Mouse (Mus musculus) heart, embryonic 13.5 days (tissue): ENCODE measurements around the gene Ttbk2. TPM values are rescaled to one million over a fixed set of nuclear protein-coding genes. Genes with fewer than 3 reads are reported as not detected.

Experiments used
- ATAC-seq: fragments of 200-750 bp; cut with Nextera tagmentation; 2 replicates; pipeline ENCODE4 v1.8.0; 2017; ENCODE audit warnings: moderate TSS enrichment; ENCODE audit not compliant: insufficient number of reproducible peaks, low FRiP score, low TSS enrichment; ENCODE audit errors: extremely low read depth
- H3K27ac ChIP-seq: fragments of 300-500 bp; sonication (generic); replicated peaks from 2 replicates; pipeline ENCODE4 v1.5.1; 2015; ENCODE audit warnings: moderate library complexity, mild to moderate bottlenecking, inconsistent platforms
- H3K27me3 ChIP-seq: fragments of 300-500 bp; sonication (generic); replicated peaks from 2 replicates; pipeline ENCODE4 v1.6.1; 2015; ENCODE audit warnings: mild to moderate bottlenecking, inconsistent platforms
- H3K36me3 ChIP-seq: fragments of 300-500 bp; sonication (generic); 2 replicates; pipeline ENCODE4 v1.6.1; 2015; ENCODE audit warnings: mild to moderate bottlenecking, inconsistent platforms
- H3K4me1 ChIP-seq: fragments of 300-500 bp; sonication (generic); 2 replicates; pipeline ENCODE4 v1.6.1; 2015; ENCODE audit warnings: inconsistent platforms
- H3K4me2 ChIP-seq: fragments of 300-500 bp; sonication (generic); 2 replicates; pipeline ENCODE4 v1.6.1; 2015; ENCODE audit warnings: inconsistent platforms, mild to moderate bottlenecking, moderate library complexity
- H3K4me3 ChIP-seq: fragments of 300-500 bp; sonication (generic); 2 replicates; pipeline ENCODE4 v1.5.1; 2015; ENCODE audit warnings: moderate library complexity, mild to moderate bottlenecking, inconsistent platforms
- H3K9ac ChIP-seq: fragments of 300-500 bp; sonication (generic); 2 replicates; pipeline ENCODE4 v1.6.1; 2015; ENCODE audit warnings: inconsistent platforms, mild to moderate bottlenecking, moderate library complexity
- H3K9me3 ChIP-seq: fragments of 300-500 bp; sonication (generic); 2 replicates; pipeline ENCODE4 v1.6.1; 2016; ENCODE audit warnings: inconsistent platforms
- WGBS: fragments of 180-500 bp; shearing (Covaris S2); methylation state at CpG from one replicate; pipeline ENCODE4 v1.1.7; 2015; ENCODE audit warnings: mixed read lengths; 5-methylcytosine and 5-hydroxymethylcytosine counted together
- polyA plus RNA-seq: library from polyadenylated mRNA; unstranded; fragments of >200 nt; fragmentation: Nextera tagmentation; extraction: Ambion mirVana; gene quantifications from 2 replicates; pipeline ENCODE4 v1.2.1, GENCODE M21; 2015

Gene Ttbk2
- polyA plus RNA-seq, 1 experiment from 2014 or later: 2.6 TPM

DNA sequence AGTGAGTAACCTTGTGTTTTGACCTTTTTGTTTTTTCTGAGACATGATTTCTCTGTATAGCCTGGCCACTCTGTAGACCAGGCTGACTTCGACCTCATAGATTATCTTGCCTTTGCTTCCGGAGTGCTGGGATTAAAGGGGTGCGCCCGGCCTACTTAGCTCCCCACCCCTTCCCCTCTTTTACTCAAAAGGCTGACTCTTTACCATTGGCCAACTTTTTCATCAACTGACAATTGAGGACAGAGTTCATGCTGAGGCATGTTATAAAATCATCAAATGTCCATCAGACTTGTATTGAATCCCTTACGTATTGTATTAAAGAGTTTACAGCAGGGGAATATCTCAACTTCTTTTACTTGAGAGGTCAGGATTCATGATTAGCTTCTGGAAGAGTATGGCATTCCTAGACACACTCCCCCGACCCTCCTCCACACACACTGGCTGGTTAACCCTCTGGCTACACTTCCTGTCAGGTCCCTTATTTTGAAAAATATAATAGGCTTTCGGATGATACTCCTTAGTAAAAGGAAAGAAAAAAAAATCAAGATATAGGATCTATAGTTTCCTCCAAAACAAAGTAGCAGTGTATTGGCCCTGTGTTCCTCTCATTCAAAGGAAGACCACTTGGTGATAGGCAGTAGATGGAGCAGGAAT, 118.4 kb downstream of the Ttbk2 start:
- H3K9me3 ChIP-seq: no peaks in the 10 kb centered on the region
- peak overlapping the region; percentile 97 for H3K27ac ChIP-seq
- H3K4me3 ChIP-seq: peak overlapping the region; percentile 97
- H3K4me2 ChIP-seq: peak overlapping the region; percentile 93
- ATAC-seq: no peak
- WGBS: 31% methylated on average over 7 of the region's 7 CpGs
- no peaks in the 10 kb centered on the region for H3K27me3 ChIP-seq
- peaks cover 18% of the 10 kb centered on the region for H3K36me3 ChIP-seq
- peak overlapping the region; percentile 99 for H3K9ac ChIP-seq
- H3K4me1 ChIP-seq: peaks cover 43% of the 10 kb centered on the region

DNA sequence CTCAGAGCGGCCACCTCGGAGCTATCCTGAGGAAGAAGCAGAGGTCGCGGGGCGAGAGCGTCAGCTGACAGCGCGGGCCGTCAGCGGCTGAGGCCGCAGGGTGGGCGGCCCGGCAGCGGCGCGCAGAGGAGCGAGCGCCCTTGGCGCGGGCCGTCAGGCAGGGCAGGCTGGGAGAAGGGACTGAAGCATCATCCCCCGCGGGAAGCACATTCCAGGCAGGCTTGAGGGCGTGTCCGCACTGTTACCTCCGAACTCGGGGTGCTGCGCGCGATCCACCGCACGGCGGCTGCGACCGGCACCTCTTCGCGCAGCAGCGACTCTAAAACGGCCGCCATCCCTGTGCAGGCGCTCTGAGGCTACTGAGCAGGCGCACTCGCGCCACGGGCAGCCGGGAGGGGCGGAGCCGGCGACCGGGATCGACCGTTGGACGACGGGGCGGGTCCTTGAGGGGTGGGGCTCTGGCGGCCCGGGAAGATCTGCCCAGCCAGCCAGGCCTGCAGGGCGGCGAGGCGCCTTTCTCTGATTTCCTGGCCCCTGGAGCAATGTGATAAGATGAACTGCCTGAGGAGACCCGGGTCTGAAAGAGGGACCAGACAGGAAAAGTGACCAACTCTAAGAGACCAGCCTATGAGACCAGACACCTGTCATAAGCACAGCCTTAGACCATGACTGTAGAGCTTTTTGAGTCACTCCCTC, 119.1 kb downstream of the Ttbk2 start:
- WGBS: under 1% methylated on average over 60 of the region's 61 CpGs
- peak; percentile 91 for ATAC-seq
- Histone ChIP-seq H3K4me2 (peak overlapping the region; percentile 93), H3K27ac (peak overlapping the region; percentile 97), H3K9me3 (no peaks in the 10 kb centered on the region), H3K4me1 (peaks cover 43% of the 10 kb centered on the region), H3K27me3 (no peaks in the 10 kb centered on the region), H3K9ac (peak overlapping the region; percentile 99), H3K36me3 (peaks cover 25% of the 10 kb centered on the region), H3K4me3 (peak overlapping the region; percentile 97)

DNA sequence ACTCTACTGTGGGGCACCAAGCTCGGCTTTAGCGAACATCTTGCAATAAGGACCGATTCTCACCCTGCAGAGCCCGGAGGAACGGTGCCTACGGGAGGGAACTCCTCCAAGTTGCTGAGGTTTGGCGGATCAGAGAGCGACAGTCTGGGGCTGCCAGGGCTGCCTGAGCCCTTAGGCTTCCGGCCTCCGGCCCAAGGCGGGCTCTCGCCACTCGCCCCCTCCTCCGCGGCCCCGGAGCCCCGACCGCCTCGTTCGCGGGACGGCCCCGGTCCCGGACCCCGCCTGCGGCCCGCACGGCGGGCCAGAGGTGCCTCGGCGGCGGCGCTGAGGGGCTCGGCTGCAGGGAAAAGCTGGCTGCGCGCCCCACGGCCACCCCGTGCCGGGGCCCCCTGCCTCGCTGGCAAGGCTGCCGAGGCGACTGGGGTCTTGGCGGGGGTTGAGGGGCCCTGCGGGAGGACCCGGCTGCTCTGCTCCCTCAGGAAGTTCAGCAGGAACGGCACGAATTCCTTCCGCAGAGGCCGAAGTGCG, 119.7 kb downstream of the Ttbk2 start:
- Histone ChIP-seq H3K4me3 (peak overlapping the region; percentile 97), H3K27me3 (no peaks in the 10 kb centered on the region), H3K9ac (peak overlapping the region; percentile 99), H3K27ac (peak overlapping the region; percentile 97), H3K36me3 (peaks cover 31% of the 10 kb centered on the region), H3K4me2 (peak overlapping the region; percentile 93), H3K9me3 (no peaks in the 10 kb centered on the region), H3K4me1 (peaks cover 43% of the 10 kb centered on the region)
- peak; percentile 21; the same call in 1 of the 2 replicates for ATAC-seq
- WGBS: 1% methylated on average over 50 of the region's 50 CpGs

DNA sequence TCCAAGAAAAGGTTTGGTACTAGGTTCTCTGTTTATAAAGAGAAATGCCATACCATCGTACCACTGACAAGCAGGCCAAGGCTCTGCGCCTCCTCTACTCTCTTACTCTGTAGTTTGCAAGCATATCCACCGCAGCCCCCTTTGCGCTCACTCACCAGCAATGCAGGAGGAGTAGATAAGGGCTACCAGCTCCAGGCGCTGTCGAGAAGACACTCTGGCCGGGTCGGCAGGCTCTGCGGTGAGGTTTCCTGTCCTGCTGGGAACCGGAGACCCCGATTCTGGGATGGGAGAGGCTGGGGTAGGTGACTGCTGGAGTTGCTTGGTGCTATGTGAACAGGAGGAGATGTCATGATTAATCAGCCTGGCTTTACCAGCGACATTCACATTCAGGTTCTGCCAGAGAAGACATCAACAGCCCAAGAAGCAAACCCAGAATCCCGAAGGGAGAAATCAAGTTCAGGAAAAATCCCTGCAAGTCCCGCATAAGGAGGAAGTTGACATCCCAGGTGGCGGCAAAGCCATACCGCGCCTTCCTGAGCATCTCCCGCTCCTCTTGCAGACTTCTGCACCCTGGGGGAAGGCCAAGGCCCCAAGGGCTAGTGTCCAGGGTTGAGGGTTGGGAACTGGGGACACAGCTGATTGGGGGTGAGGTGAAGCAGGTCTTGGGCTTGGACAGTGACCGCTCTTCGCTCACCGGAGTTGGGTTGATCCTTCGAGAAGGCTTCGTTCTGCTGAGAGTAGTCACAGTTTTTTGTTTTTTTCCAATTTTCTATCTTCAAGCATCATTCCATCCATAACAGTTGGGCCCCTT, 120.4 kb downstream of the Ttbk2 start:
- Histone ChIP-seq H3K4me1 (peaks cover 43% of the 10 kb centered on the region), H3K9ac (peak overlapping the region; percentile 99), H3K4me2 (peak overlapping the region; percentile 93), H3K27me3 (no peaks in the 10 kb centered on the region), H3K9me3 (no peaks in the 10 kb centered on the region), H3K36me3 (peaks cover 38% of the 10 kb centered on the region), H3K4me3 (peak overlapping the region; percentile 97), H3K27ac (peak overlapping the region; percentile 97)
- WGBS: 3% methylated on average over 23 of the region's 23 CpGs
- no peak for ATAC-seq

DNA sequence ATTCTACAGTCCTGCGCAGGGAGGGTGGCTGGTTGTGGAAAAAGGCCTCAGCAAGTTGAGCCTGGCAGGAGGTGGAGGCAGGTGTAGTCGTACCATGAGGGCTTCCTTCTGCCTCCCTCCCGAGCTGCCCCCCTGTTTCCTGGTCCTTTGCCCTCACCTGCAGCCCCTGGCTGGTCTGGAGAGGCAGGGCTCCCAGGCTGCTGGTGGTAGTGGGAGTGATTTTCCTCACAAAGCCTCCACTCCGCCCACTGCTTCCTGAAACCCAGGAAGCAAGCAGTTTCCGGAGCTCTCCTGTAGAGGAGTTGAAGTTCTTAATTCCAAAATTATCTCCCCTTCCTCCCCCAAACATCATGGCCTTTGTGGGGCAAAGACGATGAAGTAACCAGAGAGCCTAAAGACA, 126.2 kb downstream of the Ttbk2 start:
- Histone ChIP-seq H3K27ac (peak overlapping the region; percentile 44), H3K27me3 (no peaks in the 10 kb centered on the region), H3K9me3 (no peaks in the 10 kb centered on the region), H3K4me1 (peaks cover 40% of the 10 kb centered on the region), H3K9ac (no peak overlapping the region), H3K4me3 (no peak overlapping the region), H3K4me2 (no peak overlapping the region), H3K36me3 (peaks cover 96% of the 10 kb centered on the region)
- ATAC-seq: no peak
- 72% methylated on average over 6 of the region's 6 CpGs for WGBS

DNA sequence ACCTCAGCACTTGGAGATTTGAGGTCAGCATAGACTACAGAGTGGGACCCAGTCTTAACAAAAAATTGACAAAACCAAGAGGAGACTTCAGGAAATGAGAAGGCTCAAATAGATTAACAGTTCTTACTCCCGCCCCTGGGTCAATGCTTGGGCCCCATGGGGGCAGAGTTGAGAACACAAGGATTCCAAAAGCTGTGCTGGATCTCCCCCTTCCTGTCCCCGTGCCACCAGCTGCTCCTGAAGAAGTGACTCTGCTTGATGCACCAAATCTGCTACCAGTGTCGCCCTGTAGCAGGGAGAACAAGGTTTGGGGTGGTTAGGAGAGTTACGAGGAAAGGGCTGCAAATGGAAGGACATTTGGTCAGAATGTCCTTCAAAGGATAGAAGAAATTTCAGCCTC, 126.8 kb downstream of the Ttbk2 start:
- 63% methylated on average over 4 of the region's 4 CpGs for WGBS
- peak overlapping the region; percentile 44 for H3K27ac ChIP-seq

DNA sequence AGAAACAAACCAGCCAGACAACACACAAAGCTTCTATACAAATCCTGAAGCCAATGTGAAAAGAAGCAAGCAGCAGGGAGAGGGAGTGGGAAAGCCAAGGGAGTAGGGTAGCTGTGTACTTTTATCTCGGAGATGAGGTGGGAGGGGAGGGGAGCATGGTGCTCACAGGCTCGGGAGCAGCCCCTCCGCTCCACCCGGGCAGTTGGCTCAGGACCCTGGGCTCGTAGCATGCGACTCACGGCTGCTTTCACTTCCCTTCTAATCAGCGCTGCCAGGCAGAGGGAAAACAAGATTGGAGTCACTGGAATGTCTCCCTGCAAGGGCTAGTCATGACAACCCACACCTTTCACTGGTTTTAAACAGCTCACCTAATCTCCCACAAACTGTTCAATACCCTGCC, 127.9 kb downstream of the Ttbk2 start:
- no peaks in the 10 kb centered on the region for H3K9me3 ChIP-seq
- H3K36me3 ChIP-seq: peaks cover 100% of the 10 kb centered on the region
- H3K4me1 ChIP-seq: peaks cover 24% of the 10 kb centered on the region
- no peaks in the 10 kb centered on the region for H3K27me3 ChIP-seq
- H3K27ac ChIP-seq: peak overlapping the region; percentile 44; the same call in 1 of the 2 replicates
- no peak overlapping the region for H3K4me3 ChIP-seq
- no peak for ATAC-seq
- WGBS: 43% methylated on average over 8 of the region's 8 CpGs
- H3K4me2 ChIP-seq: no peak overlapping the region
- no peak overlapping the region for H3K9ac ChIP-seq

More for the DNA sequence above, 126.8 kb downstream of the Ttbk2 start:
- Histone ChIP-seq H3K4me2 (no peak overlapping the region), H3K9me3 (no peaks in the 10 kb centered on the region), H3K9ac (0 out of 2 replicates have a peak overlapping the region, but pooled peaks have one; percentile 9), H3K4me3 (no peak overlapping the region), H3K4me1 (peaks cover 34% of the 10 kb centered on the region), H3K36me3 (peaks cover 100% of the 10 kb centered on the region), H3K27me3 (no peaks in the 10 kb centered on the region)
- ATAC-seq: no peak

DNA sequence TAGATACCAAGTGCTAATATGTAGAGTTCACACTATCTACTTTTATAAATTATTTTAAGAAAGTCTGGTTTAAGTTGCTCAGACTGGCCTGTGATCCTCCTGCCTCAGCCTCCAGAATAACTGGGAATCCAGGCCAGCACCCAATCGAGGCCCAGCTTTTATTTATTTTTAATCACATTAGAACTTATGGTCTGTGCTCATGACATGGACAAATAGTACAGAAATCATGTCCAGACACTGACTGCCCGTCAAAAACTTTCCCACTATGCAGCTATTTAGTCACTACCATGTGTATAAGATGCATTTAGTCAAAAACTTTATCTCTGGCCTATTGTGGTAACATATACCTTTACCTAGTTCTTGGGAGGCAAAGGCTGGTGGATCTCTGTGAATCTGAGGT, 128.5 kb downstream of the Ttbk2 start:
- WGBS: 89% methylated on average over 2 of the region's 2 CpGs
- Histone ChIP-seq H3K4me3 (no peak overlapping the region), H3K27ac (no peak overlapping the region), H3K4me1 (peaks cover 24% of the 10 kb centered on the region), H3K9me3 (no peaks in the 10 kb centered on the region), H3K9ac (no peak overlapping the region), H3K36me3 (peaks cover 100% of the 10 kb centered on the region), H3K4me2 (no peak overlapping the region), H3K27me3 (no peaks in the 10 kb centered on the region)
- ATAC-seq: no peak

DNA sequence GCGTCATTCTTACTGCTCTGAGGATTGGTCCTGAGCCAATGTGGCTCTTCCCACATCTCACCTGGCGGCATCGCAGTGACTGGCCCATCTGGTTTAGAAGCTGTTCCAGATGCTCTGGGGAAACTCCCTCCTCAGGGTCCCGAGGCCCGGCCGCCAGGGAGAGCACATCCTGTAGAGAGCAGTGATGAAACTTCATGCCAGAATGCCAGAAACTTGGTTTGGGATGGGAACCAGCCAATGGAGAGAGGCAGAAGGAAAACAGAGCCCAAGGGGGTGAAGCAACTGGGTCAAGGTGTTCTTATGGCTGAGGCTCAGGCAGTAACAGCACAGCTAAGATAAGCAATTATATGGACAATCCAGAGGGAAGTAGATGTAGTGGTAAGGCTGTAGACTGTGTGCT, 129.6 kb downstream of the Ttbk2 start:
- 89% methylated on average over 6 of the region's 6 CpGs for WGBS
- no peak overlapping the region for H3K4me2 ChIP-seq
- peaks cover 24% of the 10 kb centered on the region for H3K4me1 ChIP-seq
- H3K27ac ChIP-seq: no peak overlapping the region
- H3K27me3 ChIP-seq: no peaks in the 10 kb centered on the region
- H3K9me3 ChIP-seq: no peaks in the 10 kb centered on the region
- no peak overlapping the region for H3K9ac ChIP-seq
- H3K36me3 ChIP-seq: peaks cover 100% of the 10 kb centered on the region
- H3K4me3 ChIP-seq: no peak overlapping the region
- ATAC-seq: no peak

DNA sequence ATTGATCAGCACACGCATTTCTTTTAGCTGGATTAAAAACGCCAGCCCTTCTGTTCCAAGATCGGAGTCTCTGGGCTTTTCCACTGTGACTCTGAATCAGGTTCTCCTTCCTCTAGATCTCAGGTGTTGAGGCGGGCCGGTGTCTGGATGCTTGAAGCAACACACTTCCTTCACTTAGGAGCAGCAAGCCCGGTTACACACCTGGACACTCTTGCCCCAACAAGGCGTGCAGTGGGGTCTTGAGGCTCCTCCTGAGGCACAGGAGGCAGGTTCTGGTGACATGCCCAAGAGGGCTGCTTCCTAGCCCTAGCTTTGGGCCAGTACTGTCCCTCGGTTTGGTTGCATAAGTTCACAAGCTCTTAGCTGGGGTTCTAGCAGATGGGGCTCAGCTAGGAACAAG, 131.9 kb downstream of the Ttbk2 start:
- no peak for ATAC-seq
- no peaks in the 10 kb centered on the region for H3K9me3 ChIP-seq
- WGBS: 93% methylated on average over 8 of the region's 8 CpGs
- H3K4me1 ChIP-seq: peaks cover 11% of the 10 kb centered on the region
- no peak overlapping the region for H3K4me2 ChIP-seq
- peaks cover 99% of the 10 kb centered on the region for H3K36me3 ChIP-seq
- H3K27me3 ChIP-seq: no peaks in the 10 kb centered on the region
- H3K27ac ChIP-seq: no peak overlapping the region
- no peak overlapping the region for H3K4me3 ChIP-seq
- H3K9ac ChIP-seq: no peak overlapping the region

DNA sequence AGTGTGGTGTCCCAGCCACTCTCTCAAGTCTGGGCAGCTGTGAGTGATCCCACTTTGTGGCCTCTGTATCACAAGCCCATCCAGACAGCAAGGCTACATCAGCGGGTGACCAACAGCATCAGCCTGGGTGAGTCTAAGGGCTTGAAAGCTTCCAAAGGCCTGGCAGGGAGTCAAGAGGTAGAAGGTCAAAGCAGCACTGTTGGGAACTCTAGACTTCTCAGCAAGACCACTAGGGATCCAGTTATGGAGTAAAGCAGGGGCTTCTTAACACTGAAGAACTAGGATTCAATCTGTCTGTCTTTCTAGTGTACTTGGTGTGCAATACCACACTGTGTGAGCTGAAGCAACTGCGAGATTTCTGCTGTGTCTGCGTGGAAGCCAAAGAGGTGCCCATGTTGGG, 137.0 kb downstream of the Ttbk2 start:
- WGBS: 96% methylated on average over 3 of the region's 3 CpGs
- no peaks in the 10 kb centered on the region for H3K9me3 ChIP-seq
- no peak overlapping the region for H3K9ac ChIP-seq
- H3K4me3 ChIP-seq: no peak overlapping the region
- H3K27ac ChIP-seq: no peak overlapping the region
- no peak for ATAC-seq
- peaks cover 75% of the 10 kb centered on the region for H3K36me3 ChIP-seq
- H3K27me3 ChIP-seq: no peaks in the 10 kb centered on the region
- peaks cover 15% of the 10 kb centered on the region for H3K4me1 ChIP-seq
- H3K4me2 ChIP-seq: no peak overlapping the region
